ENCODE assay signal across 20 mouse cellular contexts in the genomic region with DNA sequence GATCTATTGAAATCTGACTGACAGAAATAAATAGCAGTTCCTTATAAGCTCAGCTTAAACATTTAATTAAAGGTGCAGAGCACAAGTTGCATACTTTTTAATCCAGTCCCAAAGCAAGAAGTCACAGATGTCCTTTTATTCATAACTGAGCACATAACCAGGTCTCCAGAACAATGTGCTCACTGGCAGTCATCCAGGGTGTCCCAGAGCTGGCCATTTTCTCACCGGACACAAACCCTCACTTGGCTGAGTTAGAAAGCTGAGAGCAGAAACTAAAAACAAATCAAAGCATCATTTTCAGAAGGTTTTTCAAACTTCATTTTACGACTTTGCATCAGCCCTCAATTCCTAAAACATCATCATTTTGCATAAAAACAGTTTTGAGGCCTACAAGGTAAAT.
DNase-seq lines count a peak whose midpoint lies in the region; ATAC-seq and TF ChIP-seq lines count a peak whose summit lies in the region.
"Had no signal": no experiment of that assay in that cellular context is flagged by ENCODE, and none has a peak within 500 bp of the region (broad histone marks: within the 10 kb centered on the region; RNA-seq: fewer than 3 reads in every experiment).

No protein-coding gene starts in this region.

- H3K79me2 ChIP-seq in heart, adult 2 months (replicated peaks; ENCODE audit: control insufficient read depth, insufficient read depth, low read length): no peaks in the 10 kb centered on the region

- TF ChIP-seq CTCF in heart, adult 2 months (IDR thresholded peaks at IDR 0.05): no peak

- peak in 1 of 2 experiments; percentile 44 for DNase-seq in heart, adult 2 months
- DNase-seq in heart, embryonic 10.5 days (ENCODE audit: low spot score): no peak
- peak; percentile 45 for DNase-seq in limb, embryonic 14.5 days (ENCODE audit: low spot score)
- DNase-seq in limb, embryonic 10.5 days (ENCODE audit: low spot score): no peak
- peak; percentile 31 for DNase-seq in gastrocnemius, postnatal 14 days
- DNase-seq in heart, postnatal 36 days: peak; percentile 37 to 40
- no peak for DNase-seq in urinary bladder, postnatal 36 days (ENCODE audit: low spot score in 2 of 2)
- no peak for DNase-seq in left cerebral cortex, postnatal 14 days (ENCODE audit: low spot score in 2 of 2)
- DNase-seq: adrenal gland, postnatal 25 days; B cell, adult 2 months; cerebellum, adult 8-10 months; kidney, adult 11 months; lung, postnatal 4 days; right cerebral cortex, postnatal 14 days; thymus, postnatal 14 days had no signal

- H3K27me3 ChIP-seq in heart, adult 2 months (ENCODE audit: control insufficient read depth, insufficient read depth, low read length): no peaks in the 10 kb centered on the region
- H3K27me3 ChIP-seq in heart, embryonic 10.5 days (ENCODE audit: insufficient read depth, poor library complexity, severe bottlenecking): no peaks in the 10 kb centered on the region
- no peaks in the 10 kb centered on the region for H3K27me3 ChIP-seq in limb, embryonic 14.5 days (ENCODE audit: control insufficient read depth, insufficient read depth, low read length)
- no peaks in the 10 kb centered on the region for H3K27me3 ChIP-seq in limb, embryonic 10.5 days (ENCODE audit: low read depth, poor library complexity, severe bottlenecking)
- H3K27me3 ChIP-seq: embryonic facial prominence, embryonic 13.5 days; limb, embryonic 15.5 days; neural tube, embryonic 12.5 days had no signal

- ATAC-seq in limb, embryonic 14.5 days (ENCODE audit: low FRiP score, low read depth): no peak
- ATAC-seq: hindbrain, embryonic 16.5 days had no signal

- 23% methylated on average over 2 of the region's 2 CpGs for WGBS in heart, adult 2 months
- 74% methylated on average over 2 of the region's 2 CpGs for WGBS in heart, embryonic 10.5 days
- 45% methylated on average over 2 of the region's 2 CpGs for WGBS in limb, embryonic 14.5 days
- 76% methylated on average over 2 of the region's 2 CpGs for WGBS in limb, embryonic 10.5 days

- H3K9ac ChIP-seq in heart, adult 2 months (ENCODE audit: low read depth, low read length): no peak overlapping the region
- H3K9ac ChIP-seq in limb, embryonic 14.5 days (ENCODE audit: low read depth, low read length, severe bottlenecking): no peak overlapping the region
- H3K9ac ChIP-seq: embryonic facial prominence, embryonic 13.5 days; limb, embryonic 15.5 days; neural tube, embryonic 12.5 days had no signal

- no peak for TF ChIP-seq EP300 in heart, adult 2 months (IDR thresholded peaks at IDR 0.05; ENCODE audit: insufficient read depth, low read depth, low read length)

- peaks cover 2% of the 10 kb centered on the region; the same call in 1 of the 2 replicates for H3K36me3 ChIP-seq in heart, adult 2 months (ENCODE audit: control insufficient read depth, insufficient read depth, low read length)
- no peaks in the 10 kb centered on the region for H3K36me3 ChIP-seq in heart, embryonic 10.5 days
- no peaks in the 10 kb centered on the region for H3K36me3 ChIP-seq in limb, embryonic 14.5 days (ENCODE audit: control insufficient read depth, insufficient read depth, low read length)
- H3K36me3 ChIP-seq in limb, embryonic 10.5 days: no peaks in the 10 kb centered on the region
- H3K36me3 ChIP-seq: embryonic facial prominence, embryonic 13.5 days; limb, embryonic 15.5 days; midbrain, embryonic 10.5 days; neural tube, embryonic 12.5 days had no signal

- H3K27ac ChIP-seq in heart, adult 2 months: peak overlapping the region; percentile 70
- H3K27ac ChIP-seq in heart, embryonic 10.5 days: no peak overlapping the region
- H3K27ac ChIP-seq in limb, embryonic 14.5 days (replicated peaks; ENCODE audit: low read depth, low read length): no peak overlapping the region
- no peak overlapping the region for H3K27ac ChIP-seq in limb, embryonic 10.5 days
- H3K27ac ChIP-seq: embryonic facial prominence, embryonic 13.5 days; limb, embryonic 15.5 days; midbrain, embryonic 10.5 days; neural tube, embryonic 12.5 days had no signal

- H3K9me3 ChIP-seq in heart, embryonic 10.5 days: no peaks in the 10 kb centered on the region
- H3K9me3 ChIP-seq in limb, embryonic 14.5 days (ENCODE audit: control insufficient read depth, low read length): no peaks in the 10 kb centered on the region
- H3K9me3 ChIP-seq in limb, embryonic 10.5 days (replicated peaks): no peaks in the 10 kb centered on the region
- H3K9me3 ChIP-seq: embryonic facial prominence, embryonic 13.5 days; limb, embryonic 15.5 days; midbrain, embryonic 10.5 days; neural tube, embryonic 12.5 days had no signal

- H3K4me2 ChIP-seq in limb, embryonic 14.5 days (replicated peaks; ENCODE audit: low read depth, low read length, severe bottlenecking): no peak overlapping the region
- H3K4me2 ChIP-seq: embryonic facial prominence, embryonic 13.5 days; limb, embryonic 15.5 days; neural tube, embryonic 12.5 days had no signal

- TF ChIP-seq POLR2A in heart, adult 2 months (IDR thresholded peaks at IDR 0.05; ENCODE audit: insufficient read depth, low read depth, low read length): no peak
- no peak for TF ChIP-seq POLR2A in limb, embryonic 14.5 days (IDR thresholded peaks at IDR 0.05; ENCODE audit: borderline replicate concordance, extremely low read depth, insufficient read depth, insufficient read length)

- no peak overlapping the region for H3K4me3 ChIP-seq in heart, adult 2 months
- no peak overlapping the region for H3K4me3 ChIP-seq in heart, embryonic 10.5 days
- no peak overlapping the region for H3K4me3 ChIP-seq in limb, embryonic 14.5 days (replicated peaks; ENCODE audit: low read length)
- H3K4me3 ChIP-seq in limb, embryonic 10.5 days: no peak overlapping the region
- H3K4me3 ChIP-seq: embryonic facial prominence, embryonic 13.5 days; limb, embryonic 15.5 days; midbrain, embryonic 10.5 days; neural tube, embryonic 12.5 days had no signal

- H3K4me1 ChIP-seq in heart, adult 2 months (ENCODE audit: control insufficient read depth, insufficient read depth, low read length): peaks cover 8% of the 10 kb centered on the region
- H3K4me1 ChIP-seq in heart, embryonic 10.5 days: no peaks in the 10 kb centered on the region
- H3K4me1 ChIP-seq in limb, embryonic 14.5 days (ENCODE audit: control insufficient read depth, insufficient read depth, low read length): peaks cover 5% of the 10 kb centered on the region; the same call in 1 of the 2 replicates
- peaks cover 4% of the 10 kb centered on the region for H3K4me1 ChIP-seq in limb, embryonic 10.5 days
- H3K4me1 ChIP-seq: embryonic facial prominence, embryonic 13.5 days; midbrain, embryonic 10.5 days; neural tube, embryonic 12.5 days had no signal

- intact Hi-C loops in heart, adult 2 months (cut with DNase I): loop anchor here (5.0 kb wide), 1 partner anchor 296 kb away; the partner anchor contains the start of gene Il15
- intact Hi-C loops in gastrocnemius, postnatal 14 days (cut with DNase I; ENCODE audit: low total_unique reads): no loop called here
- intact Hi-C loops in heart, postnatal 36 days (cut with DNase I): loop anchor here (5.0 to 10.0 kb wide), 2 partner anchors 44 to 147 kb away; no protein-coding TSS in a partner anchor
- intact Hi-C loops in left cerebral cortex, postnatal 14 days (cut with DNase I): no loop called here

Comparison
In these comparisons a context has a peak if more than half of its experiments do, and no peak if none do; other contexts are left out.
1. DNase-seq: peak in limb, embryonic 14.5 days (single experiment), gastrocnemius, postnatal 14 days (single experiment) and heart, postnatal 36 days (2 of 2); none in heart, embryonic 10.5 days (single experiment), limb, embryonic 10.5 days (single experiment), urinary bladder, postnatal 36 days (0 of 2) and left cerebral cortex, postnatal 14 days (0 of 2).
2. intact Hi-C loops: an anchor here in heart, adult 2 months (5.0 kb wide) and heart, postnatal 36 days (5.0 to 10.0 kb wide); none called in gastrocnemius, postnatal 14 days and left cerebral cortex, postnatal 14 days.